Comparison of ENCODE assay signal across 8 mouse cellular contexts in the genomic region with DNA sequence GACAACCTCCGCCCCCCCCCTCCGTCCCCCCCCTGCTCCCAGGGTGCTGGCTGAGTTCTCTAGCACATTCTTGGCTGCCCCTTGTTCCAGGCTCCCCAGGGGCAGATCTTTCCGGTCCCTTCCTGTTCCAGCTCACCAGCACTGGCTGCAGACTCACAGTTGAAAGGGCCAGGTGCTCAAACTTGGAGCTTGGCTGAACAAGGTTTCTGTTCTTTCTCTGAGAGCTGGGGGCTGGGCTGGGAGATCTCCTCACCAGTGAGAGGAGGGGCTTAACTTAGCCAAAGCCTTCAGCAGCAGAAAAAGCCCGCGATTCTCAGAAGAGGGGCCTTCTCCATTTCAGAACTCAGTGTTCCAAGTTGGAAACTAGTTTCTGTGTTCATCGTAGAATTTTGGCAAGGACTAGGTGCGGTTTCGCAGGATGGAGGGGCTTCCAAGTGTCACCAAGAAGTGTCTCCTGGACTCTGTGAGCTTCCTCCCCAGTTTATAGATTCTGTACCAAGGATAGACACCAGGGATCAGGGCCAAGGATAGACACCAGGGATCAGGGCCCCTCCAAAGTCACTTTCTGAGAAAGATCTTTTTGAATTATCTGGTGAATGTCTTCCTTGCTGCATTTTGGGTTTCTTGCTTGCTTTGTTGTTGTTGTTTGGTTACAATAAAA. TPM values are rescaled to one million over a fixed set of nuclear protein-coding genes. Genes with fewer than 3 reads are reported as not detected.
A peak's percentile ranks its signal among the peaks of the same experiment; 100 is the strongest.
DNase-seq lines count a peak whose midpoint lies in the region; ATAC-seq and TF ChIP-seq lines count a peak whose summit lies in the region.

No protein-coding gene starts in this region.

- H3K9ac ChIP-seq in embryonic facial prominence, embryonic 11.5 days (replicated peaks; ENCODE audit: low read length), result no peak overlapping the region; the same call in 1 of the 2 replicates
- H3K9ac ChIP-seq in heart, embryonic 15.5 days, result no peak overlapping the region

- peak overlapping the region; percentile 63; the same call in 1 of the 2 replicates for H3K4me3 ChIP-seq in G1E (ENCODE audit: low read depth, low read length)
- no peak overlapping the region for H3K4me3 ChIP-seq in embryonic facial prominence, embryonic 11.5 days (ENCODE audit: low read depth, low read length)
- H3K4me3 ChIP-seq in heart, embryonic 15.5 days, result no peak overlapping the region

- H3K9me3 ChIP-seq in G1E (replicated peaks), result no peaks in the 10 kb centered on the region
- no peaks in the 10 kb centered on the region for H3K9me3 ChIP-seq in embryonic facial prominence, embryonic 11.5 days (replicated peaks; ENCODE audit: control insufficient read depth, low read length)
- no peaks in the 10 kb centered on the region for H3K9me3 ChIP-seq in heart, embryonic 15.5 days (replicated peaks)

- H3K36me3 ChIP-seq in G1E (replicated peaks), result no peaks in the 10 kb centered on the region
- no peaks in the 10 kb centered on the region for H3K36me3 ChIP-seq in embryonic facial prominence, embryonic 11.5 days (replicated peaks; ENCODE audit: control insufficient read depth, insufficient read depth, low read depth, low read length)
- no peaks in the 10 kb centered on the region for H3K36me3 ChIP-seq in heart, embryonic 15.5 days

- WGBS in embryonic facial prominence, embryonic 11.5 days, result 23% methylated on average over 7 of the region's 8 CpGs
- 20% methylated on average over 7 of the region's 8 CpGs for WGBS in heart, embryonic 15.5 days

- H3K4me2 ChIP-seq in embryonic facial prominence, embryonic 11.5 days (ENCODE audit: low read depth, low read length), result no peak overlapping the region
- peak overlapping the region; percentile 17 for H3K4me2 ChIP-seq in heart, embryonic 15.5 days

- no peak for TF ChIP-seq CTCF in G1E (IDR thresholded peaks at IDR 0.05; ENCODE audit: low read depth, low read length)

- H3K27me3 ChIP-seq in G1E (ENCODE audit: insufficient read depth, low read length), result peaks cover 4% of the 10 kb centered on the region; the same call in 1 of the 2 replicates
- no peaks in the 10 kb centered on the region for H3K27me3 ChIP-seq in embryonic facial prominence, embryonic 11.5 days (ENCODE audit: control insufficient read depth, insufficient read depth, low read length)
- no peaks in the 10 kb centered on the region for H3K27me3 ChIP-seq in heart, embryonic 15.5 days

- peak; percentile 14 for DNase-seq in CD4-positive, CD25-positive, alpha-beta regulatory T cell, adult 2 months (ENCODE audit: low read depth, low spot score)
- peak; percentile 71 for DNase-seq in G1E (ENCODE audit: low spot score)
- DNase-seq in embryonic facial prominence, embryonic 11.5 days (ENCODE audit: low spot score), result peak; percentile 82
- peak; percentile 76 to 84 for DNase-seq in kidney, postnatal 4 days
- DNase-seq in retina, postnatal 1 day, result peak; percentile 57
- no peak for DNase-seq in layer of hippocampus, postnatal 36 days

- peaks cover 48% of the 10 kb centered on the region for H3K4me1 ChIP-seq in G1E (ENCODE audit: insufficient read depth, low read depth, low read length)
- no peaks in the 10 kb centered on the region for H3K4me1 ChIP-seq in embryonic facial prominence, embryonic 11.5 days (ENCODE audit: control insufficient read depth, insufficient read depth, low read length)
- peaks cover 20% of the 10 kb centered on the region for H3K4me1 ChIP-seq in heart, embryonic 15.5 days (replicated peaks)

- peak overlapping the region; percentile 53; the same call in 1 of the 2 replicates for H3K27ac ChIP-seq in embryonic facial prominence, embryonic 11.5 days (replicated peaks; ENCODE audit: low read depth, low read length)
- peak overlapping the region; percentile 63 for H3K27ac ChIP-seq in heart, embryonic 15.5 days

- ATAC-seq in CD4-positive, CD25-positive, alpha-beta regulatory T cell, adult 4 months, result no peak
- no peak for ATAC-seq in G1E (ENCODE audit: extremely low read depth, insufficient number of reproducible peaks, low FRiP score, poor library complexity, severe bottlenecking)
- ATAC-seq in embryonic facial prominence, embryonic 11.5 days (replicated peaks; ENCODE audit: insufficient number of reproducible peaks, low FRiP score, low TSS enrichment, low read depth), result peak; percentile 72; the same call in 1 of the 2 replicates
- peak; percentile 77 for ATAC-seq in heart, embryonic 15.5 days (replicated peaks; ENCODE audit: insufficient number of reproducible peaks, insufficient read depth, low FRiP score, low read depth)

RNA-seq across cellular contexts. Expression of gene Gfpt2, which starts 29.2 kb away (rescaled TPM):
- polyA plus RNA-seq in CD4-positive, CD25-positive, alpha-beta regulatory T cell, adult 4 months (2017; shearing (Covaris generic)), result 1 to 10 TPM; 1.9 to 3.2 TPM
- total RNA-seq in G1E (2014; fragmentation: Nextera tagmentation) (not detected in 2 replicates), G1E (2017) (0.22 and 0.23 TPM in 2 replicates)
- not detected in 2 replicates for polyA plus RNA-seq in G1E (2012)
- polyA plus RNA-seq in embryonic facial prominence, embryonic 11.5 days (2014; fragmentation: Nextera tagmentation; extraction: Ambion mirVana), result 26.1 and 28.1 TPM in 2 replicates
- 10.3 and 11.7 TPM in 2 replicates for polyA plus RNA-seq in heart, embryonic 15.5 days (2015; fragmentation: Nextera tagmentation; extraction: Ambion mirVana)
- 1 to 10 TPM; 3.8 to 3.9 TPM for total RNA-seq in layer of hippocampus, postnatal 36 days (2021)

RNA-seq across cellular contexts. Expression of gene Cnot6, which starts 52.2 kb away (rescaled TPM):
- 10 to 100 TPM; 19.6 to 30.0 TPM for polyA plus RNA-seq in CD4-positive, CD25-positive, alpha-beta regulatory T cell, adult 4 months (2017; shearing (Covaris generic))
- total RNA-seq in G1E (2014; fragmentation: Nextera tagmentation), result 155 and 165 TPM in 2 replicates
- 84.5 and 93.8 TPM in 2 replicates for total RNA-seq in G1E (2017)
- 44.0 and 61.0 TPM in 2 replicates for polyA plus RNA-seq in G1E (2012)
- polyA plus RNA-seq in embryonic facial prominence, embryonic 11.5 days (2014; fragmentation: Nextera tagmentation; extraction: Ambion mirVana), result 49.9 and 56.5 TPM in 2 replicates
- polyA plus RNA-seq in heart, embryonic 15.5 days (2015; fragmentation: Nextera tagmentation; extraction: Ambion mirVana), result 35.8 and 40.1 TPM in 2 replicates
- total RNA-seq in layer of hippocampus, postnatal 36 days (2021), result 10 to 100 TPM; 49.4 to 55.8 TPM

Comparison
In these comparisons a context has a peak if more than half of its experiments do, and no peak if none do; other contexts are left out.
1. DNase-seq: peak in CD4-positive, CD25-positive, alpha-beta regulatory T cell, adult 2 months (single experiment), G1E (single experiment), embryonic facial prominence, embryonic 11.5 days (single experiment), kidney, postnatal 4 days (2 of 2) and retina, postnatal 1 day (single experiment); none in layer of hippocampus, postnatal 36 days (0 of 2).
2. ATAC-seq: peak in embryonic facial prominence, embryonic 11.5 days (single experiment) and heart, embryonic 15.5 days (single experiment); none in CD4-positive, CD25-positive, alpha-beta regulatory T cell, adult 4 months (single experiment) and G1E (single experiment).